ENCODE assay signal across 8 mouse cellular contexts in genomic region chr1:119503808-119504207, GRCm38 (mm10). TPM values are rescaled to one million over a fixed set of nuclear protein-coding genes. Genes with fewer than 3 reads are reported as not detected.
DNase-seq lines count a peak whose midpoint lies in the region; ATAC-seq and TF ChIP-seq lines count a peak whose summit lies in the region.

No protein-coding gene starts in this region.

- 4% methylated on average over 5 of the region's 5 CpGs for WGBS in heart, adult 2 months
- WGBS in forebrain, postnatal 0 days = 24% methylated on average over 5 of the region's 5 CpGs

- no peak for TF ChIP-seq EP300 in heart, adult 2 months (IDR thresholded peaks at IDR 0.05; ENCODE audit: insufficient read depth, low read depth, low read length)
- TF ChIP-seq EP300 in ES-Bruce4 (IDR thresholded peaks at IDR 0.05; ENCODE audit: insufficient read depth, low read depth, low read length) = no peak

- H3K27me3 ChIP-seq in heart, adult 2 months (ENCODE audit: control insufficient read depth, insufficient read depth, low read length) = no peaks in the 10 kb centered on the region
- no peaks in the 10 kb centered on the region for H3K27me3 ChIP-seq in ES-Bruce4 (ENCODE audit: control insufficient read depth, insufficient read depth, low read length, poor library complexity, severe bottlenecking)
- no peaks in the 10 kb centered on the region for H3K27me3 ChIP-seq in forebrain, postnatal 0 days (ENCODE audit: insufficient read depth, low read length)

- peaks cover 28% of the 10 kb centered on the region for H3K4me1 ChIP-seq in heart, adult 2 months (ENCODE audit: control insufficient read depth, insufficient read depth, low read length)
- peaks cover 6% of the 10 kb centered on the region for H3K4me1 ChIP-seq in ES-Bruce4 (ENCODE audit: control insufficient read depth, insufficient read depth, low read length)
- peaks cover 8% of the 10 kb centered on the region; the same call in 1 of the 2 replicates for H3K4me1 ChIP-seq in forebrain, postnatal 0 days (ENCODE audit: insufficient read depth)

- DNase-seq in heart, adult 2 months = no peak
- no peak for DNase-seq in heart, adult 9 months (ENCODE audit: low spot score in 2 of 2)
- peak; percentile 18 for DNase-seq in forebrain, postnatal 0 days
- DNase-seq in lung, postnatal 36 days = peak; percentile 33
- DNase-seq in ovary, adult 18-20 months (ENCODE audit: low spot score) = no peak
- no peak for DNase-seq in retina, postnatal 1 day
- DNase-seq in layer of hippocampus, adult 8-10 months (ENCODE audit: low spot score in 2 of 2) = no peak

- intact Hi-C loops in heart, adult 2 months (cut with DNase I) = loop anchor here (10.0 kb wide), 1 partner anchor 331 kb away; the partner anchor contains the start of gene Ptpn4

- peak overlapping the region; percentile 87 for H3K9ac ChIP-seq in heart, adult 2 months (ENCODE audit: low read depth, low read length)
- H3K9ac ChIP-seq in ES-Bruce4 (ENCODE audit: low read depth, poor library complexity, severe bottlenecking) = peak overlapping the region; percentile 41
- peak overlapping the region; percentile 83 for H3K9ac ChIP-seq in forebrain, postnatal 0 days

- peak overlapping the region; percentile 94 for H3K27ac ChIP-seq in heart, adult 2 months
- H3K27ac ChIP-seq in ES-Bruce4 (ENCODE audit: insufficient read depth, low read length) = no peak overlapping the region
- H3K27ac ChIP-seq in forebrain, postnatal 0 days (ENCODE audit: low read depth, low read length) = no peak overlapping the region

- H3K4me3 ChIP-seq in heart, adult 2 months = peak overlapping the region; percentile 81
- H3K4me3 ChIP-seq in ES-Bruce4 (ENCODE audit: low read depth, low read length) = peak overlapping the region; percentile 79
- peak overlapping the region; percentile 79 for H3K4me3 ChIP-seq in forebrain, postnatal 0 days (ENCODE audit: low read depth, low read length)

- peak overlapping the region; percentile 89 for H3K4me2 ChIP-seq in forebrain, postnatal 0 days (ENCODE audit: low read depth)

- H3K79me2 ChIP-seq in heart, adult 2 months (replicated peaks; ENCODE audit: control insufficient read depth, insufficient read depth, low read length) = peaks cover 2% of the 10 kb centered on the region; the same call in 1 of the 2 replicates

- H3K36me3 ChIP-seq in heart, adult 2 months (ENCODE audit: control insufficient read depth, insufficient read depth, low read length) = no peaks in the 10 kb centered on the region; the same call in 1 of the 2 replicates
- no peaks in the 10 kb centered on the region for H3K36me3 ChIP-seq in ES-Bruce4 (ENCODE audit: control insufficient read depth, insufficient read depth, low read length, poor library complexity, severe bottlenecking)
- no peaks in the 10 kb centered on the region for H3K36me3 ChIP-seq in forebrain, postnatal 0 days (ENCODE audit: insufficient read depth)

- no peak for TF ChIP-seq CTCF in heart, adult 2 months (IDR thresholded peaks at IDR 0.05)
- TF ChIP-seq CTCF in ES-Bruce4 (IDR thresholded peaks at IDR 0.05; ENCODE audit: low read depth, low read length) = no peak
- no peak for TF ChIP-seq CTCF in forebrain, postnatal 0 days (IDR thresholded peaks at IDR 0.05; ENCODE audit: low read depth)

- no peak for ATAC-seq in forebrain, postnatal 0 days

- H3K9me3 ChIP-seq in ES-Bruce4 (replicated peaks; ENCODE audit: control insufficient read depth, insufficient read depth, low read length, poor library complexity, severe bottlenecking) = no peaks in the 10 kb centered on the region
- no peaks in the 10 kb centered on the region for H3K9me3 ChIP-seq in forebrain, postnatal 0 days (ENCODE audit: low read length)

- no peak for TF ChIP-seq POLR2A in heart, adult 2 months (IDR thresholded peaks at IDR 0.05; ENCODE audit: insufficient read depth, low read depth, low read length)
- no peak for TF ChIP-seq POLR2A in ES-Bruce4 (IDR thresholded peaks at IDR 0.05; ENCODE audit: insufficient read depth, low read length)

RNA-seq across cellular contexts. Expression of gene Ralb, which starts 0.8 kb away (rescaled TPM):
- 10 to 100 TPM; 26.9 to 30.1 TPM for total RNA-seq in heart, adult 2 months (2021)
- 23.1 and 29.1 TPM in 2 replicates for polyA plus RNA-seq in heart, adult 2 months (2012; rRNA removed)
- 54.8 and 56.9 TPM in 2 replicates for polyA plus RNA-seq in ES-Bruce4 (2011; ENCODE audit: insufficient read depth, insufficient read length, low read depth, missing spikeins)
- total RNA-seq in forebrain, postnatal 0 days (2014; rRNA removed) = 40.6 and 41.4 TPM in 2 replicates
- 55.1 and 57.3 TPM in 2 replicates for polyA plus RNA-seq in forebrain, postnatal 0 days (2015; fragmentation: Nextera tagmentation; extraction: Ambion mirVana)
- total RNA-seq in layer of hippocampus, adult 8-10 months (2022) = 10 to 100 TPM; 20.2 to 27.6 (median 24.6) TPM

RNA-seq across cellular contexts. Expression of gene Tmem185b, which starts 22.2 kb away (rescaled TPM):
- 10 to 100 TPM; 14.8 to 15.8 TPM for total RNA-seq in heart, adult 2 months (2021)
- 14.2 and 15.1 TPM in 2 replicates for polyA plus RNA-seq in heart, adult 2 months (2012; rRNA removed)
- polyA plus RNA-seq in ES-Bruce4 (2011; ENCODE audit: insufficient read depth, insufficient read length, low read depth, missing spikeins) = 8.7 and 8.9 TPM in 2 replicates
- total RNA-seq in forebrain, postnatal 0 days (2014; rRNA removed) = 13.7 and 14.6 TPM in 2 replicates
- polyA plus RNA-seq in forebrain, postnatal 0 days (2015; fragmentation: Nextera tagmentation; extraction: Ambion mirVana) = 9.0 and 12.3 TPM in 2 replicates
- 10 to 100 TPM; 14.6 to 20.3 (median 16.5) TPM for total RNA-seq in layer of hippocampus, adult 8-10 months (2022)

Comparison
In these comparisons a context has a peak if more than half of its experiments do, and no peak if none do; other contexts are left out.
1. DNase-seq: peak in forebrain, postnatal 0 days (single experiment) and lung, postnatal 36 days (single experiment); none in heart, adult 2 months (0 of 2), heart, adult 9 months (0 of 2), ovary, adult 18-20 months (single experiment), retina, postnatal 1 day (single experiment) and layer of hippocampus, adult 8-10 months (0 of 2).
2. Peak in every context shown above with its lines, with median percentiles within 50 percentile points of each other: H3K4me3 ChIP-seq and H3K9ac ChIP-seq.